Mouse (Mus musculus) liver, adult 2 months (tissue): Measurements from ENCODE around the gene Gm2174.

Source experiments
- CTCF ChIP-seq: fragments of 200-500 bp; IDR thresholded peaks from 2 replicates; pipeline ENCODE4 v1.5.1; 2011; ENCODE audit warnings: low read depth, low read length, control low read depth
- POLR2A ChIP-seq: fragments of 200-500 bp; IDR thresholded peaks from 2 replicates; pipeline ENCODE4 v1.6.1; 2011; ENCODE audit warnings: low read length, control low read depth; ENCODE audit not compliant: insufficient read depth; ENCODE audit errors: extremely low read depth

- no peak for TF ChIP-seq POLR2A
- no peak for TF ChIP-seq CTCF
These were observed 49.5 kb downstream of the Gm2174 start for GRCm38 (mm10) chrX:56497241-56497640.
